Comparison of ENCODE assay signal across 23 mouse cellular contexts in the genomic region with DNA sequence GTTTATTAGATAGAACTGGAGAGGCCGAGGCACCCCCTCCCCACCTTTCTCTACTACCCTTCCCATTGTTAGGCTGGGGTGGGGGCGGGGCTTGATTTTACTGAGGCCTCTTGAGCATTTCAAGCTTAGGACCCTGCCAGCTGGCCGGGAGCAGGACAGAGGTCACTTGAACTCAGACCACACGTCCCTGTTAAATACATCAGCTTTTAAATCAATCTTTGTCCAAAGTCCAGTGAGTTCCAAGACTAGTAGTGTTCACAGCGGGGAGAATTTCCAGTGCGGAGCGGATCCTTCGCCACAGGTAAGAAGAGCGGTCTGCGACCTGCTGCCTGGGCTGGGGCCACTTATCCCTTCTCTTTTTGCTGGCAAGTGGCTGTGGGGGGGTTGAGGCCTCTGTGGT. TPM values are rescaled to one million over a fixed set of nuclear protein-coding genes. Genes with fewer than 3 reads are reported as not detected.
A peak's percentile ranks its signal among the peaks of the same experiment; 100 is the strongest.
DNase-seq lines count a peak whose midpoint lies in the region; ATAC-seq and TF ChIP-seq lines count a peak whose summit lies in the region.
"Had no signal": no experiment of that assay in that cellular context is flagged by ENCODE, and none has a peak within 500 bp of the region (broad histone marks: within the 10 kb centered on the region; RNA-seq: fewer than 3 reads in every experiment).

No protein-coding gene starts in this region.

- no peak overlapping the region for H3K27ac ChIP-seq in stomach, embryonic 16.5 days (ENCODE audit: low read length)
- H3K27ac ChIP-seq in stomach, postnatal 0 days (replicated peaks): no peak overlapping the region
- H3K27ac ChIP-seq in hindbrain, embryonic 16.5 days (ENCODE audit: low read depth, low read length): no peak overlapping the region
- H3K27ac ChIP-seq: heart, adult 2 months; heart, embryonic 15.5 days; hindbrain, embryonic 10.5 days; limb, embryonic 13.5 days had no signal

- H3K9ac ChIP-seq in stomach, embryonic 16.5 days (ENCODE audit: low read length): no peak overlapping the region
- no peak overlapping the region for H3K9ac ChIP-seq in stomach, postnatal 0 days (ENCODE audit: low read length)
- no peak overlapping the region for H3K9ac ChIP-seq in hindbrain, embryonic 16.5 days (ENCODE audit: low read depth, low read length)
- H3K9ac ChIP-seq: heart, embryonic 15.5 days; limb, embryonic 13.5 days had no signal

- ATAC-seq in stomach, embryonic 16.5 days (ENCODE audit: insufficient read depth, low FRiP score): 0 out of 2 replicates have a peak, but pooled peaks have one; percentile 7
- ATAC-seq in stomach, postnatal 0 days (ENCODE audit: low FRiP score, low TSS enrichment): no peak
- no peak for ATAC-seq in hindbrain, embryonic 16.5 days
- ATAC-seq: inflammation-experienced regulatory T-cells, adult 6 months had no signal

- no peak for TF ChIP-seq EP300 in stomach, postnatal 0 days (optimal IDR thresholded peaks at IDR 0.05)

- no peak for DNase-seq in stomach, postnatal 0 days (ENCODE audit: low spot score)
- peak; percentile 92 for DNase-seq in kidney, adult 9 months
- DNase-seq in kidney, postnatal 36 days: peak; percentile 78 to 87
- DNase-seq in yolk sac, embryonic 10.5 days (ENCODE audit: low spot score): peak; percentile 79
- DNase-seq in spleen, postnatal 36 days (ENCODE audit: low spot score in 2 of 2): no peak
- DNase-seq in cerebellum, postnatal 4 days (ENCODE audit: low spot score in 2 of 2): no peak
- DNase-seq: adrenal gland, postnatal 10 days; cerebellum, adult 11 months; cerebellum, postnatal 36 days; gastrocnemius, postnatal 14 days; heart, adult 2 months; lung, postnatal 10 days; thymus, adult 2 months had no signal

- TF ChIP-seq CTCF in stomach, postnatal 0 days (IDR thresholded peaks at IDR 0.05; ENCODE audit: low read depth): no peak

- no peaks in the 10 kb centered on the region for H3K36me3 ChIP-seq in stomach, embryonic 16.5 days (ENCODE audit: control insufficient read depth, insufficient read depth, low read length)
- no peaks in the 10 kb centered on the region for H3K36me3 ChIP-seq in stomach, postnatal 0 days (ENCODE audit: control insufficient read depth, insufficient read depth, low read length)
- no peaks in the 10 kb centered on the region for H3K36me3 ChIP-seq in hindbrain, embryonic 16.5 days (ENCODE audit: control insufficient read depth, insufficient read depth, low read length)
- H3K36me3 ChIP-seq: heart, embryonic 15.5 days; hindbrain, embryonic 10.5 days; limb, embryonic 13.5 days had no signal

- no peak overlapping the region for H3K4me3 ChIP-seq in stomach, embryonic 16.5 days (replicated peaks; ENCODE audit: low read length)
- H3K4me3 ChIP-seq in stomach, postnatal 0 days (ENCODE audit: low read depth, low read length): no peak overlapping the region
- H3K4me3 ChIP-seq in hindbrain, embryonic 16.5 days (ENCODE audit: low read length): no peak overlapping the region
- H3K4me3 ChIP-seq: heart, adult 2 months; heart, embryonic 15.5 days; hindbrain, embryonic 10.5 days; limb, embryonic 13.5 days had no signal

- no peaks in the 10 kb centered on the region for H3K9me3 ChIP-seq in stomach, embryonic 16.5 days (replicated peaks; ENCODE audit: control insufficient read depth, low read length)
- no peaks in the 10 kb centered on the region for H3K9me3 ChIP-seq in stomach, postnatal 0 days (ENCODE audit: control insufficient read depth, low read length)
- H3K9me3 ChIP-seq in hindbrain, embryonic 16.5 days (ENCODE audit: control insufficient read depth, low read length): no peaks in the 10 kb centered on the region
- H3K9me3 ChIP-seq: heart, embryonic 15.5 days; hindbrain, embryonic 10.5 days; limb, embryonic 13.5 days had no signal

- no peak overlapping the region for H3K4me2 ChIP-seq in stomach, embryonic 16.5 days (ENCODE audit: low read depth, low read length)
- H3K4me2 ChIP-seq in stomach, postnatal 0 days (replicated peaks; ENCODE audit: low read depth): no peak overlapping the region
- H3K4me2 ChIP-seq in hindbrain, embryonic 16.5 days (ENCODE audit: low read length): no peak overlapping the region
- H3K4me2 ChIP-seq: heart, embryonic 15.5 days; limb, embryonic 13.5 days had no signal

- WGBS in stomach, embryonic 16.5 days: 74% methylated on average over 10 of the region's 10 CpGs
- WGBS in stomach, postnatal 0 days: 82% methylated on average over 10 of the region's 10 CpGs
- 77% methylated on average over 10 of the region's 10 CpGs for WGBS in hindbrain, embryonic 16.5 days

- no peaks in the 10 kb centered on the region for H3K4me1 ChIP-seq in stomach, embryonic 16.5 days (ENCODE audit: control insufficient read depth, insufficient read depth, low read length)
- no peaks in the 10 kb centered on the region for H3K4me1 ChIP-seq in stomach, postnatal 0 days (replicated peaks; ENCODE audit: control insufficient read depth, insufficient read depth)
- H3K4me1 ChIP-seq in hindbrain, embryonic 16.5 days (ENCODE audit: control insufficient read depth, insufficient read depth, low read depth, low read length): no peaks in the 10 kb centered on the region
- H3K4me1 ChIP-seq: heart, embryonic 15.5 days; limb, embryonic 13.5 days had no signal

- no peaks in the 10 kb centered on the region for H3K27me3 ChIP-seq in stomach, embryonic 16.5 days (ENCODE audit: control insufficient read depth, insufficient read depth, low read length)
- H3K27me3 ChIP-seq in stomach, postnatal 0 days (ENCODE audit: control insufficient read depth, insufficient read depth, low read length): no peaks in the 10 kb centered on the region
- H3K27me3 ChIP-seq in hindbrain, embryonic 16.5 days (replicated peaks; ENCODE audit: control insufficient read depth, insufficient read depth, low read length): no peaks in the 10 kb centered on the region
- H3K27me3 ChIP-seq: limb, embryonic 13.5 days had no signal

RNA-seq across cellular contexts. Expression of a gene that starts 0.7 kb away (rescaled TPM):
- 0.20 and 0.30 TPM in 2 replicates for polyA plus RNA-seq in stomach, embryonic 16.5 days (2015; fragmentation: Nextera tagmentation; extraction: Ambion mirVana)
- 0.13 and 0.15 TPM in 2 replicates for polyA plus RNA-seq in stomach, postnatal 0 days (2015; fragmentation: Nextera tagmentation; extraction: Ambion mirVana)
- polyA plus RNA-seq in hindbrain, embryonic 16.5 days (2015; fragmentation: Nextera tagmentation; extraction: Ambion mirVana): 0.16 and 0.21 TPM in 2 replicates
- polyA plus RNA-seq: brain, embryonic 14.5 days; embryonic facial prominence, embryonic 11.5 days had no signal

RNA-seq across cellular contexts. Expression of a gene that starts 0.8 kb away (rescaled TPM):
- polyA plus RNA-seq in stomach, embryonic 16.5 days (2015; fragmentation: Nextera tagmentation; extraction: Ambion mirVana): 4.6 and 5.2 TPM in 2 replicates
- 0.21 TPM in 2 replicates for polyA plus RNA-seq in stomach, postnatal 0 days (2015; fragmentation: Nextera tagmentation; extraction: Ambion mirVana)
- 0.15 and 0.32 TPM in 2 replicates for polyA plus RNA-seq in hindbrain, embryonic 16.5 days (2015; fragmentation: Nextera tagmentation; extraction: Ambion mirVana)
- polyA plus RNA-seq: C2C12; embryonic facial prominence, embryonic 11.5 days; heart, embryonic 15.5 days; limb, embryonic 13.5 days; neural tube, embryonic 11.5 days had no signal

Comparison
In these comparisons a context has a peak if more than half of its experiments do, and no peak if none do; other contexts are left out.
1. DNase-seq: peak in kidney, adult 9 months (single experiment), kidney, postnatal 36 days (2 of 2) and yolk sac, embryonic 10.5 days (single experiment); none in stomach, postnatal 0 days (single experiment), spleen, postnatal 36 days (0 of 2) and cerebellum, postnatal 4 days (0 of 2).